Mouse (Mus musculus) lung, postnatal 36 days (tissue): ENCODE data around the gene Hrh3.

Experiments
- DNase-seq: peaks from one replicate; pipeline ENCODE4 v3.0.0; 2022; ENCODE audit warnings: mixed read lengths

Gene Hrh3

GRCm38 (mm10) chr2:180105441-180106190 is 1.3 kb upstream of the Hrh3 start:
- DNase-seq = no peak

GRCm38 (mm10) chr2:180104659-180105377 is 530 bp upstream of the Hrh3 start:
- DNase-seq = no peak

- no peak for DNase-seq
Observed at GRCm38 (mm10) chr2:180103151-180103977, 924 bp downstream of the Hrh3 start.

GRCm38 (mm10) chr2:180099529-180099928 is 4.8 kb downstream of the Hrh3 start:
- DNase-seq = no peak

- DNase-seq = no peak
Observed at GRCm38 (mm10) chr2:180098167-180098566, 6.1 kb downstream of the Hrh3 start.

GRCm38 (mm10) chr2:180097585-180097984 is 6.7 kb downstream of the Hrh3 start:
- DNase-seq = no peak

- DNase-seq = no peak
Observed at GRCm38 (mm10) chr2:180095711-180096110, 8.6 kb downstream of the Hrh3 start.

GRCm38 (mm10) chr2:180090285-180090684 is 14.0 kb downstream of the Hrh3 start:
- DNase-seq = no peak

GRCm38 (mm10) chr2:180087472-180087871 is 16.8 kb downstream of the Hrh3 start:
- DNase-seq = no peak

- DNase-seq = no peak
Observed at GRCm38 (mm10) chr2:180086637-180087027, 17.7 kb downstream of the Hrh3 start.

- DNase-seq = no peak
Observed at GRCm38 (mm10) chr2:180085926-180086636, 18.2 kb downstream of the Hrh3 start.

GRCm38 (mm10) chr2:180084565-180084964 is 19.7 kb downstream of the Hrh3 start:
- no peak for DNase-seq

GRCm38 (mm10) chr2:180083063-180083462 is 21.2 kb downstream of the Hrh3 start:
- DNase-seq = no peak

- DNase-seq = peak; percentile 64
Observed at GRCm38 (mm10) chr2:180080680-180081079, 23.6 kb downstream of the Hrh3 start.

GRCm38 (mm10) chr2:180077622-180078021 is 26.7 kb downstream of the Hrh3 start:
- DNase-seq = no peak

- no peak for DNase-seq
Observed at GRCm38 (mm10) chr2:180072886-180073285, 31.4 kb downstream of the Hrh3 start.

GRCm38 (mm10) chr2:180071671-180072070 is 32.6 kb downstream of the Hrh3 start:
- no peak for DNase-seq

- DNase-seq = peak; percentile 96
Observed at GRCm38 (mm10) chr2:180070481-180071453, 33.5 kb downstream of the Hrh3 start, which contains the start of gene Mtg2. Gene Mtg2, plus strand, starts transcription at chr2:180070588.

GRCm38 (mm10) chr2:180069770-180070480 is 34.4 kb downstream of the Hrh3 start:
- DNase-seq = no peak

GRCm38 (mm10) chr2:180063338-180064131 is 40.8 kb downstream of the Hrh3 start:
- DNase-seq = no peak
